Mouse (Mus musculus): Measurements from ENCODE around the gene Vezf1. TPM values are rescaled to one million over a fixed set of nuclear protein-coding genes. Genes with fewer than 3 reads are reported as not detected.

Vezf1 gene
- polyA plus RNA-seq, 1 experiment from 2014 or later = 64.7 TPM

- Histone ChIP-seq H3K9me3 (no peaks in the 10 kb centered on the region), H3K36me3 (no peaks in the 10 kb centered on the region), H3K4me3 (no peak overlapping the region), H3K27ac (no peak overlapping the region), H3K27me3 (ENCODE audit: insufficient read depth, poor library complexity, severe bottlenecking) (no peaks in the 10 kb centered on the region), H3K4me1 (replicated peaks) (peaks cover 7% of the 10 kb centered on the region)
- no peak for DNase-seq (ENCODE audit: low spot score)
- 81% methylated on average over 2 of the region's 2 CpGs for WGBS
Observed at GRCm38 (mm10) chr11:88061892-88062625, 6.0 kb upstream of the Vezf1 start.

GRCm38 (mm10) chr11:88065732-88066131 lies 2.3 kb upstream of the Vezf1 start:
- no peaks in the 10 kb centered on the region for H3K9me3 ChIP-seq
- H3K36me3 ChIP-seq = no peaks in the 10 kb centered on the region
- no peak overlapping the region for H3K4me3 ChIP-seq
- no peak for DNase-seq (ENCODE audit: low spot score)
- H3K27me3 ChIP-seq (ENCODE audit: insufficient read depth, poor library complexity, severe bottlenecking) = no peaks in the 10 kb centered on the region
- peaks cover 24% of the 10 kb centered on the region for H3K4me1 ChIP-seq (replicated peaks)
- no peak overlapping the region for H3K27ac ChIP-seq

GRCm38 (mm10) chr11:88067191-88067585 lies 891 bp upstream of the Vezf1 start:
- peak overlapping the region; percentile 100 for H3K27ac ChIP-seq
- H3K36me3 ChIP-seq = no peaks in the 10 kb centered on the region
- DNase-seq (ENCODE audit: low spot score) = no peak
- H3K27me3 ChIP-seq (ENCODE audit: insufficient read depth, poor library complexity, severe bottlenecking) = no peaks in the 10 kb centered on the region
- H3K9me3 ChIP-seq = no peaks in the 10 kb centered on the region
- peak overlapping the region; percentile 99 for H3K4me3 ChIP-seq
- peaks cover 39% of the 10 kb centered on the region for H3K4me1 ChIP-seq (replicated peaks)
- WGBS = 3% methylated on average over 8 of the region's 8 CpGs

GRCm38 (mm10) chr11:88068411-88069245 lies 549 bp downstream of the Vezf1 start:
- peak; percentile 72 for DNase-seq (ENCODE audit: low spot score)
- H3K36me3 ChIP-seq = peaks cover 9% of the 10 kb centered on the region
- H3K27me3 ChIP-seq (ENCODE audit: insufficient read depth, poor library complexity, severe bottlenecking) = no peaks in the 10 kb centered on the region
- H3K4me3 ChIP-seq = peak overlapping the region; percentile 99
- no peaks in the 10 kb centered on the region for H3K9me3 ChIP-seq
- WGBS = under 1% methylated on average over 91 of the region's 92 CpGs
- H3K4me1 ChIP-seq (replicated peaks) = peaks cover 53% of the 10 kb centered on the region
- H3K27ac ChIP-seq = peak overlapping the region; percentile 100

GRCm38 (mm10) chr11:88069246-88069570 lies 1.1 kb downstream of the Vezf1 start:
- H3K9me3 ChIP-seq = no peaks in the 10 kb centered on the region
- peak overlapping the region; percentile 100 for H3K27ac ChIP-seq
- no peak for DNase-seq (ENCODE audit: low spot score)
- H3K36me3 ChIP-seq = peaks cover 15% of the 10 kb centered on the region
- peaks cover 57% of the 10 kb centered on the region for H3K4me1 ChIP-seq (replicated peaks)
- peak overlapping the region; percentile 99 for H3K4me3 ChIP-seq
- H3K27me3 ChIP-seq (ENCODE audit: insufficient read depth, poor library complexity, severe bottlenecking) = no peaks in the 10 kb centered on the region
- 0% methylated on average over 12 of the region's 12 CpGs for WGBS

GRCm38 (mm10) chr11:88070392-88070791 lies 2.3 kb downstream of the Vezf1 start:
- WGBS = 43% methylated on average over 4 of the region's 4 CpGs

GRCm38 (mm10) chr11:88071113-88071512 lies 3.0 kb downstream of the Vezf1 start:
- peak overlapping the region; percentile 100; the same call in 1 of the 2 replicates for H3K27ac ChIP-seq
- H3K4me1 ChIP-seq (replicated peaks) = peaks cover 74% of the 10 kb centered on the region

More at GRCm38 (mm10) chr11:88070392-88070791, 2.3 kb downstream of the Vezf1 start:
- Histone ChIP-seq H3K9me3 (no peaks in the 10 kb centered on the region), H3K27ac (peak overlapping the region; percentile 100), H3K4me3 (peak overlapping the region; percentile 99), H3K4me1 (replicated peaks) (peaks cover 69% of the 10 kb centered on the region), H3K27me3 (ENCODE audit: insufficient read depth, poor library complexity, severe bottlenecking) (no peaks in the 10 kb centered on the region), H3K36me3 (peaks cover 26% of the 10 kb centered on the region)
- no peak for DNase-seq (ENCODE audit: low spot score)

GRCm38 (mm10) chr11:88073343-88073875 lies 5.3 kb downstream of the Vezf1 start:
- Histone ChIP-seq H3K36me3 (peaks cover 56% of the 10 kb centered on the region), H3K27ac (no peak overlapping the region), H3K4me3 (no peak overlapping the region; the same call in 1 of the 2 replicates), H3K9me3 (no peaks in the 10 kb centered on the region), H3K27me3 (ENCODE audit: insufficient read depth, poor library complexity, severe bottlenecking) (no peaks in the 10 kb centered on the region), H3K4me1 (replicated peaks) (peaks cover 59% of the 10 kb centered on the region)
- no peak for DNase-seq (ENCODE audit: low spot score)
- 87% methylated on average over 14 of the region's 14 CpGs for WGBS

More at GRCm38 (mm10) chr11:88071113-88071512, 3.0 kb downstream of the Vezf1 start:
- WGBS = 55% methylated on average over 5 of the region's 5 CpGs
- H3K36me3 ChIP-seq = peaks cover 33% of the 10 kb centered on the region
- no peaks in the 10 kb centered on the region for H3K27me3 ChIP-seq (ENCODE audit: insufficient read depth, poor library complexity, severe bottlenecking)
- H3K4me3 ChIP-seq = peak overlapping the region; percentile 99
- DNase-seq (ENCODE audit: low spot score) = no peak
- H3K9me3 ChIP-seq = no peaks in the 10 kb centered on the region

GRCm38 (mm10) chr11:88075701-88076100 lies 7.6 kb downstream of the Vezf1 start:
- DNase-seq (ENCODE audit: low spot score) = no peak
- H3K9me3 ChIP-seq = no peaks in the 10 kb centered on the region
- H3K27me3 ChIP-seq (ENCODE audit: insufficient read depth, poor library complexity, severe bottlenecking) = no peaks in the 10 kb centered on the region
- no peak overlapping the region for H3K27ac ChIP-seq
- peaks cover 79% of the 10 kb centered on the region for H3K36me3 ChIP-seq
- no peak overlapping the region for H3K4me3 ChIP-seq
- 52% methylated on average over 1 of the region's 1 CpGs for WGBS
- H3K4me1 ChIP-seq (replicated peaks) = peaks cover 50% of the 10 kb centered on the region

- DNase-seq (ENCODE audit: low spot score) = no peak
- Histone ChIP-seq H3K27me3 (ENCODE audit: insufficient read depth, poor library complexity, severe bottlenecking) (no peaks in the 10 kb centered on the region), H3K4me3 (no peak overlapping the region), H3K36me3 (peaks cover 86% of the 10 kb centered on the region), H3K27ac (no peak overlapping the region), H3K9me3 (no peaks in the 10 kb centered on the region), H3K4me1 (replicated peaks) (peaks cover 43% of the 10 kb centered on the region)
- WGBS = 92% methylated on average over 1 of the region's 1 CpGs
Observed at GRCm38 (mm10) chr11:88076394-88076793, 8.3 kb downstream of the Vezf1 start.

- H3K36me3 ChIP-seq = peaks cover 72% of the 10 kb centered on the region
- H3K27ac ChIP-seq = no peak overlapping the region
- no peaks in the 10 kb centered on the region for H3K27me3 ChIP-seq (ENCODE audit: insufficient read depth, poor library complexity, severe bottlenecking)
- WGBS = 80% methylated on average over 6 of the region's 6 CpGs
- H3K4me1 ChIP-seq (replicated peaks) = peaks cover 28% of the 10 kb centered on the region
- H3K9me3 ChIP-seq = no peaks in the 10 kb centered on the region
- no peak for DNase-seq (ENCODE audit: low spot score)
- no peak overlapping the region for H3K4me3 ChIP-seq
Observed at GRCm38 (mm10) chr11:88083699-88084098, 15.6 kb downstream of the Vezf1 start.

- peak; percentile 93 for DNase-seq (ENCODE audit: low spot score)
- peaks cover 42% of the 10 kb centered on the region for H3K4me1 ChIP-seq (replicated peaks)
- peak overlapping the region; percentile 49 for H3K4me3 ChIP-seq
- H3K27me3 ChIP-seq (ENCODE audit: insufficient read depth, poor library complexity, severe bottlenecking) = no peaks in the 10 kb centered on the region
- peaks cover 39% of the 10 kb centered on the region for H3K36me3 ChIP-seq
- H3K27ac ChIP-seq = peak overlapping the region; percentile 83
- WGBS = 8% methylated on average over 25 of the region's 25 CpGs
- H3K9me3 ChIP-seq = no peaks in the 10 kb centered on the region
Observed at GRCm38 (mm10) chr11:88086737-88087627, 18.9 kb downstream of the Vezf1 start.

Measured in hindbrain, embryonic 10.5 days (tissue).